Mouse (Mus musculus) CH12.LX (cell line): Measurements from ENCODE around the gene Polr2i. TPM values are rescaled to one million over a fixed set of nuclear protein-coding genes. Genes with fewer than 3 reads are reported as not detected.

ENCODE experiments used
- DNase-seq: peaks from one replicate; pipeline ENCODE4 v3.0.0-alpha.2; 2013; ENCODE audit errors: extremely low read depth
- H3K27ac ChIP-seq: 2 replicates; pipeline ENCODE4 v1.5.1; 2012; ENCODE audit warnings: low read depth, mild to moderate bottlenecking, control low read depth, moderate library complexity; ENCODE audit not compliant: insufficient read depth
- H3K27me3 ChIP-seq: replicated peaks from 2 replicates; pipeline ENCODE3; 2012; ENCODE audit warnings: inconsistent platforms
- H3K36me3 ChIP-seq, 2 experiments: replicated peaks in 1 of 2; 2 replicates each; pipeline versions ENCODE3 to v1.6.1; 2012; ENCODE audit warnings: inconsistent platforms in 1 of 2, low read length in 1 of 2, mild to moderate bottlenecking in 1 of 2, mixed read lengths in 1 of 2, moderate library complexity in 1 of 2; ENCODE audit not compliant: control insufficient read depth in 1 of 2, insufficient read depth in 1 of 2
- H3K4me1 ChIP-seq, 2 experiments: 2 replicates each; pipeline ENCODE4 v1.6.1; 2012; ENCODE audit warnings: inconsistent platforms in 1 of 2, moderate library complexity in 1 of 2; ENCODE audit not compliant: insufficient read depth in 2 of 2, control insufficient read depth in 1 of 2
- H3K4me2 ChIP-seq: 2 replicates; pipeline ENCODE4 v1.6.1; 2012; ENCODE audit warnings: low read depth, mild to moderate bottlenecking, control low read depth; ENCODE audit not compliant: poor library complexity, insufficient read depth, severe bottlenecking
- H3K4me3 ChIP-seq, 3 experiments: fragments of 150-350 bp in 1 of 3; sonication (generic) in 1 of 3; replicated peaks in 1 of 3; 2 replicates each; pipeline versions ENCODE3 to v1.5.1; 2011 to 2012; ENCODE audit warnings: low read depth in 2 of 3, low read length in 2 of 3, mild to moderate bottlenecking in 2 of 3, moderate library complexity in 2 of 3, control low read depth in 1 of 3, improper control_type of control experiment in 1 of 3, inconsistent platforms in 1 of 3, mixed read lengths in 1 of 3; ENCODE audit not compliant: poor library complexity in 1 of 3
- H3K79me2 ChIP-seq: replicated peaks from 2 replicates; pipeline ENCODE4 v1.6.1; 2012; ENCODE audit warnings: mild to moderate bottlenecking, moderate library complexity; ENCODE audit not compliant: control insufficient read depth, poor library complexity, insufficient read depth, severe bottlenecking; ENCODE audit errors: extremely low read depth
- H3K9ac ChIP-seq: 2 replicates; pipeline ENCODE4 v1.6.1; 2012; ENCODE audit warnings: low read depth, mild to moderate bottlenecking, control low read depth, moderate library complexity; ENCODE audit not compliant: insufficient read depth
- H3K9me3 ChIP-seq: replicated peaks from 2 replicates; pipeline ENCODE3; 2012; ENCODE audit warnings: low read length, inconsistent platforms, mixed read lengths
- CHD1 ChIP-seq: IDR thresholded peaks from 2 replicates; pipeline ENCODE4 v1.6.1; 2012; ENCODE audit warnings: low read depth, low read length, improper control_type of control experiment, inconsistent platforms
- CHD2 ChIP-seq: IDR thresholded peaks from 2 replicates; pipeline ENCODE4 v1.6.1; 2011; ENCODE audit warnings: low read length, improper control_type of control experiment
- HCFC1 ChIP-seq: IDR thresholded peaks from 2 replicates; pipeline ENCODE4 v1.6.1; 2012; ENCODE audit warnings: low read depth, mild to moderate bottlenecking, inconsistent platforms, low read length, improper control_type of control experiment
- JUN ChIP-seq: IDR thresholded peaks from 2 replicates; pipeline ENCODE4 v1.6.1; 2011; ENCODE audit warnings: low read depth, mild to moderate bottlenecking, low read length, improper control_type of control experiment, moderate library complexity; ENCODE audit not compliant: insufficient read depth
- MAZ ChIP-seq: IDR thresholded peaks from 2 replicates; pipeline ENCODE4 v1.6.1; 2012; ENCODE audit warnings: low read depth, mild to moderate bottlenecking, inconsistent platforms, low read length, improper control_type of control experiment, moderate library complexity
- MEF2A ChIP-seq: IDR thresholded peaks from 2 replicates; pipeline ENCODE4 v1.6.1; 2014; ENCODE audit warnings: low read depth, mild to moderate bottlenecking, inconsistent platforms, low read length, improper control_type of control experiment, borderline replicate concordance
- MXI1 ChIP-seq: IDR thresholded peaks from 2 replicates; pipeline ENCODE4 v1.6.1; 2011; ENCODE audit warnings: mild to moderate bottlenecking, low read depth, low read length, improper control_type of control experiment
- NELFE ChIP-seq: IDR thresholded peaks from 2 replicates; pipeline ENCODE4 v1.6.1; 2011; ENCODE audit warnings: low read depth, low read length, improper control_type of control experiment
- NRF1 ChIP-seq: IDR thresholded peaks from 2 replicates; pipeline ENCODE4 v1.6.1; 2014; ENCODE audit warnings: low read depth, mild to moderate bottlenecking, inconsistent platforms, low read length, improper control_type of control experiment, moderate library complexity
- PAX5 ChIP-seq: IDR thresholded peaks from 2 replicates; pipeline ENCODE4 v1.6.1; 2012; ENCODE audit warnings: low read length, inconsistent platforms, mixed read lengths
- POLR2AphosphoS2 ChIP-seq: IDR thresholded peaks from 2 replicates; pipeline ENCODE4 v1.6.1; 2011; ENCODE audit warnings: low read depth, low read length, improper control_type of control experiment
- SIN3A ChIP-seq: IDR thresholded peaks from 2 replicates; pipeline ENCODE4 v1.6.1; 2012; ENCODE audit warnings: low read length, improper control_type of control experiment, inconsistent platforms
- SMC3 ChIP-seq: IDR thresholded peaks from 2 replicates; pipeline ENCODE4 v1.6.1; 2011; ENCODE audit warnings: low read depth, low read length, improper control_type of control experiment
- TBP ChIP-seq: conservative IDR thresholded peaks from 2 replicates; pipeline ENCODE4 v1.6.1; 2011; ENCODE audit warnings: low read depth, low read length, improper control_type of control experiment
- USF2 ChIP-seq: conservative IDR thresholded peaks from 2 replicates; pipeline ENCODE4 v1.6.1; 2011; ENCODE audit warnings: low read depth, low read length, improper control_type of control experiment
- ZKSCAN1 ChIP-seq: IDR thresholded peaks from 2 replicates; pipeline ENCODE4 v1.6.1; 2012; ENCODE audit warnings: low read depth, inconsistent platforms, low read length, improper control_type of control experiment, borderline replicate concordance
- ZMIZ1 ChIP-seq: IDR thresholded peaks from 2 replicates; pipeline ENCODE4 v1.6.1; 2012; ENCODE audit warnings: low read depth, mild to moderate bottlenecking, inconsistent platforms, low read length, improper control_type of control experiment
- ZNF384 ChIP-seq: IDR thresholded peaks from 2 replicates; pipeline ENCODE4 v1.6.1; 2012; ENCODE audit warnings: low read depth, low read length, improper control_type of control experiment, inconsistent platforms
- dilution Hi-C: fragments of 300-500 bp; cut with MboI; formaldehyde crosslinking; loops from 2 replicates; pipeline ENCODE4 v1.14.3; 2020; ENCODE audit warnings: low sequenced_read_pairs; ENCODE audit not compliant: extremely low pct_unique_long_range_greater_than_20kb, extremely low pct_ligation_motif_present
- in situ Hi-C: fragments of 300-500 bp; cut with MboI; formaldehyde crosslinking; loops from 3 replicates; pipeline ENCODE4 v1.14.3; 2019; ENCODE audit warnings: low sequenced_read_pairs, low pct_ligation_motif_present, low pct_unique_long_range_greater_than_20kb, mixed read lengths
- polyA plus RNA-seq: library from polyadenylated mRNA; unstranded; fragments of >175 nt; gene quantifications from 2 replicates; pipeline ENCODE4 v1.2.1, GENCODE M21; 2012; ENCODE audit warnings: low read depth; ENCODE audit not compliant: insufficient read length
- total RNA-seq, 2 experiments: library from RNA; depleted of rRNA; stranded (reverse); fragments of 300-350 nt in 1 of 2; fragments of >200 nt in 1 of 2; gene quantifications; 2 replicates each; pipeline ENCODE4 v1.2.3; 2012 to 2014

The Polr2i gene
- total and polyA plus RNA-seq, 3 experiments, result 62.9 to 83.6 (median 75.4) TPM

DNA sequence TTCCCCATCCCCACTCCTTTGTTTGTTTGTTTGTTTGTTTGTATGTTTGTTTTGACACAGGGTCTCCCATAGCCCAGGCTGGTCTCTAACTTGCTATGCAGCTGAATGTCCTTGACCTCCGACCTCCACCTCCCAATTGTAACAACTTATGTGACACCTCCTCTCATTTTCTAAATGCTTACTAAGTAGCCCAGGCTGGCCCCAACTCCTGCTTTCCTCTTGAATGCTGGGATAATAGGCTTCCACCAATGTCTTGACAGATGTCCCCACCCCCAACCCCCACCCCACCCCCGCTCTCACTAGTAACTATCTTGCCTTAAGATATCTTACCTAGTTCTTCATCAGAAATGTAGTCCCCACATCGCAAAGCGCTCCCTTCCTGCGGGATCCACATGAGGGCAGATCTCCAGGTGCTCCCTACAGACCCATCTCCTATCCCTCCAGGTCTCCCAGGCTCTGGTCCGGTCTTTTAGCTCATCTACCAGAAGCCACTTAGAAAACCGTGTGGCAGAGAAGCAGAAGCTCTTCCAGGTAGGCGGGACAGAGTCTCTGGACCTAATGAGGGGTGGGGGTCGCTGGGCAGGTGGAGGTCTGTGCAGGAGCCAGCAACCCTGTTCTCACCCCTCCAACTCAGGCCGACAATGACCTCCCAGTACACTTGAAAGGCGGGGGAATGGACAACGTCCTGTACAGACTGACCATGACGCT, 47.0 kb upstream of the Polr2i start:
- H3K36me3 ChIP-seq, result peaks cover 39 to 54% of the 10 kb centered on the region in 2 experiments
- peaks cover 0 to 15% of the 10 kb centered on the region in 2 experiments; a peak in 3 of 4 replicates for H3K4me1 ChIP-seq
- dilution Hi-C loops, result no loop called here
- in situ Hi-C loops, result loop anchor here (5.0 kb wide), 1 partner anchor 33 kb away; no protein-coding TSS in a partner anchor
- H3K9me3 ChIP-seq, result no peaks in the 10 kb centered on the region
- no peak for TF ChIP-seq MEF2A
- TF ChIP-seq ZKSCAN1, result no peak
- TF ChIP-seq CHD2, result no peak
- TF ChIP-seq TBP, result no peak
- TF ChIP-seq NRF1, result no peak
- TF ChIP-seq PAX5, result no peak
- no peak for TF ChIP-seq SMC3
- no peak for TF ChIP-seq JUN
- no peak for TF ChIP-seq HCFC1
- no peak for TF ChIP-seq MXI1
- no peak for TF ChIP-seq ZNF384
- TF ChIP-seq ZMIZ1, result no peak
- TF ChIP-seq POLR2AphosphoS2, result no peak
- no peak overlapping the region for H3K27ac ChIP-seq
- no peak overlapping the region for H3K4me2 ChIP-seq
- H3K9ac ChIP-seq, result no peak overlapping the region
- H3K27me3 ChIP-seq, result no peaks in the 10 kb centered on the region
- no peaks in the 10 kb centered on the region for H3K79me2 ChIP-seq
- DNase-seq, result no peak
- no peak overlapping the region for H3K4me3 ChIP-seq

DNA sequence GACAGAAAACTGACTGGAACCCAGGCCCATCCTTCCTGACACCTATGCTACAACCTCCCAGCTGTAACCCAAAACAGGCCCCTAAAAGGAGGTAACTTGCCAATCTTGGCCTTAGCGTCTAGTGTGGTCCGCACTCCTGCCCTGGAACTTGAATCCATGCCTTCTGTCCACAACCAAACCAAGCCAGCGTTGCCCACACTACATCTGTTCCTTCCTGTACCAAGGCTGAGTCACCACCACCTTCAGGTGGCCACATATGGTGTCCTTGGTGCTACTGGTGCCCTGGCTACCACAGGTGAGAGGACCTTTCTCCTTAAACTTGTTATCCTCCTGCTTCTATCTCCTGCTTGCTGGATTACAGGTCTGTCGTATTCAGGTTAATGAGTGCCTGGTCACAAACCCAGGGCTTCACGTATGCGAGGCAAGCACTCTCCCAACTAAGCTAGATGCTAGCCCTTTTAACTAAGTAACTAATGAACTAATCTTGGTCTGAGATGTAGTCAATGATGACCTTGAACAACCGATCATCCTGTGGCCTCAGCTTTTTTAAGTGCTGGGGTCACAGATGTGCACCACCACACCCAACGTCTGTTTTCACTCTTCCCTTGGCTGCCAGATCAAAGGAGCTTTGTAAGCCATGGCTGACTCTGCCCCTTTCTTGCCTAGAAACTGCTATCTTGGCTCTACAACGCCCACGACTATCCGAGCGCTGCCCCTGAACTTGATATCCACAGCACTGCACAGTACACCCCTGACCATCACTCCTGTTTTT, 43.2 kb upstream of the Polr2i start:
- Histone ChIP-seq H3K27ac (no peak overlapping the region), H3K36me3 (peaks cover 63 to 84% of the 10 kb centered on the region in 2 experiments), H3K9ac (no peak overlapping the region), H3K27me3 (no peaks in the 10 kb centered on the region), H3K9me3 (no peaks in the 10 kb centered on the region), H3K4me2 (no peak overlapping the region), H3K79me2 (peaks cover 7% of the 10 kb centered on the region), H3K4me1 (peaks cover 0 to 21% of the 10 kb centered on the region in 2 experiments; a peak in 2 of 4 replicates), H3K4me3 (no peak overlapping the region)
- DNase-seq, result no peak
- in situ Hi-C loops, result no loop called here
- dilution Hi-C loops, result no loop called here
- TF ChIP-seq MAZ (no peak), NELFE (no peak), USF2 (no peak), CHD2 (no peak), SIN3A (no peak), HCFC1 (no peak), CHD1 (no peak)
